Mouse (Mus musculus): ENCODE results near the gene Umodl1.

DNA sequence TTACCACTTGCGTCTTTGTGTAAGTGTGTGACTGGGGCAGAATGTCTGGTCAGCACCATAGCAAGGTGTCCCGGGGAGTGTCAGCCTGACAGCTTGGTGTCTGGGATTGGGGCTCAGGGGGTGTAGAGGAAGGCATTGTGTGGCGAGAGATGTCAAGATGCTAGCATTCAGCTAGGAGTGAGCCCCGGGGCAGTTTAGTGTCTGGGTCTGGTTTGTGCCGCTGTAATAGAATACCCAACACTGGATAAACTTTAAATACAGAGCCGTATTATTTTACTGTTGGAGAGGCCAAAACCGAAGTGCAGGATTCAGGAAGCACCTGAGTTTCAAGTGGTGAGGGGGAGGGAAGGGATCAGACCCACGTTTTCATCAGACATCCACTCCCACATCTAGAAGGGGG, 82.9 kb downstream of the Umodl1 start:
- TF ChIP-seq GATA1 (IDR thresholded peaks at IDR 0.05; ENCODE audit: low read length) (no peak), TAL1 (IDR thresholded peaks at IDR 0.05; ENCODE audit: low read length) (no peak)
